Mouse (Mus musculus) left cerebral cortex, postnatal 36 days (tissue): ENCODE measurements at regions not wholly inside any gene's neighbourhood (a gene's known extent, or its start where the extent isn't known, plus 50 kb on each side); places are given as distances from the start of the nearest gene placed in this dataset.
"Not testable (repeated sequence)": the region's sequence is repeated elsewhere in the genome, so short reads cannot be mapped to it uniquely, and the experiment has no call there.

Source experiments
- DNase-seq, 2 experiments: peaks; one replicate each; pipeline ENCODE4 v3.0.0; 2021 to 2022; ENCODE audit warnings: low spot score in 2 of 2, mixed read lengths in 1 of 2
- intact Hi-C: fragments of 180-260 bp; cut with DNase I; formaldehyde crosslinking; loops from one replicate; pipeline ENCODE4 v1.15.1; 2025

DNA sequence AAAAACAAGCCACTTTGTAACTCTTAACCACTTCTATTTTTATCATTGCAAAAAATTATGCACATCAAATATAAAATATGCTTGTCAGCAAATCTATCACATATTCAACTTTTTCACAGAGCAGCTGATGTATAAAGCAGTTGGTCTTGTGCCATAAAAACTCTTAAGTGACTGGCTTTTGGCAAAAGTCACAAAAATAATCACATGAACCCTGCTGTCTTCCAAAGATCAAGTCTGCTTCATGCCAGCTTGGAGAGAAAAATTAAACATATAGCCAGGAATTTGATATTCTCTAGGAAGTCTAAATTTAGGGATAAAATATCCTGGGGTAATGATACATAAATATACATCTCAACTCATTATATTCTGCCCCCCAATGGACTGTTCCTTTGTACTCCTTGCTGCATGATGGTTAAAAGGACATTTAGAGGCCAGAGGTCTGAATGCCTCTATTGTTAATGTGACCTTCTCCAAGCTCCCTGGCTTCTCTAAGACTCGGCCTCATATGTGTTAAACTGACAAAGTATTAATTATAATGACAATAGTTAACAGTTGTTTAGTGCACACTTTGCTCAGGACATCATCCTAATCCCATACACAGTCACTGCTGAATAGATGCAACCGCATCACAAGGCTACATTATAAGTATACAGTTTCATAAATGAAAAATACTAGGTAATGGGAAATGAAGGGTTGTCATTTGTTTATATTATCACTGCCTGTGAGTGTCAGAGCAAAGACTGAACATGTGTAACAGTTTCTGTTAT is 422.9 kb upstream of the Hs3st1 start:
- intact Hi-C loops: no loop called here

DNA sequence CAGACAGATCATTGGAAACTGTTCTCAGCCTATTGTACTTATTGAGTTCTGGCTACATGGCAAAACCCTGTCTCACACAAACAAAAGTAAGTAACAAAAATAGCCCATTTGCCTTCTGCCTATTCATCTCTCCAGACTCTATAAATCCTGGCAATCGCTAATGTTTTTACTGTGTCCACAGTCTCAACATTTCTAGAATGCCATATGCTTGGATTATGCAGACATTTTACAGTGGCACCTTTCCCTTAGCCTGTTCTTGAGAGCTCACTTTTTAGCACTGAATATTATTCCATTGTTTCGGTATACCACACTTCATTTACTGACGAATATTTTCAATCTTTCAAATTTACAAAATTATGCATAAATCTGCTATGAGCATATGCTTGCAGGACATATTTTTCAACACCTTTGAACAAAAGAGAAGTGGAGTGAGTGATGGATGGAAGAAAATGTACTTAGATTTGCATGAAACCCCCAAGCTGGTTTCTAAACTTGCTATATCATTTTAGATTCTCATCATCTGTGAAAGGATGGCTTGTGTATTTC is 381.5 kb upstream of the Hs3st1 start:
- intact Hi-C loops: no loop called here
- no peak for DNase-seq

More for the DNA sequence above, 422.9 kb upstream of the Hs3st1 start:
- no peak for DNase-seq

DNA sequence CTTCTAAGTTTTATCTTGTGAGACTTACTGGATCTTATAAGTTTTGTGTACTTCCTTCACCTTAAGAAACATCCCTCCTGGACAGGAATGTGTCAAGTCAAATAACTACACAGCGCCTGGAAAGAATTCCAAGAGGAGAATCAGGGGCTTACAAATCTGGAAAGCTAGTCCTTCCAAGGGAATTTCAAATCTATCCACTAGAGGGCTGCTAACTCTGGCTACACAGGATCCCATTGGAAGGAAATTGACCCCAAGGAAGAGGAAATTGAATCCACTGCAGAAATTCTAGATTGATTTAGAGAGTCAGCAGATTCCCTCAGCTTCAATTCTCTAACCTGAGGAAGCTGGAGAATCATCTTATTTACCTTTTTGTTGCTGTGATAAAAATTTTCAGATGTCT is 369.1 kb upstream of the Hs3st1 start:
- intact Hi-C loops: no loop called here
- no peak for DNase-seq

DNA sequence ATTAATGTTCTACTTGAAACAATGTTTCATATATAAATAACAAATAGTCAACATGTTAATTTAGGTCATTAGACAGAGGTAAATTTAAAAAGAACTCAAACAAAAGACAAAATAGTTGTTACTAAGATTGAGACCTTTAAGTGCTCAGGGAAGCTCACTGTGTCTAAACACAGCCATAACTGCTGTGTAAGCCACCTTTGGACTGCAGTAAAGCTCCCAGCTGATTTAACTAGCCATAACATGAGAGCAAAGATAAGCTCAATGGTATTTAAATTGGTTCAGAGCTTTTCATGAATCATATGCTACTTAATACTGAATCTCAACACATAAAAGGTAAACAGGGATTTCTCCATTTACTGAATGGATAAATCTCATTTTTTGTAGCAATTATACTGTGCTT is 361.6 kb upstream of the Hs3st1 start:
- intact Hi-C loops: no loop called here
- no peak for DNase-seq

DNA sequence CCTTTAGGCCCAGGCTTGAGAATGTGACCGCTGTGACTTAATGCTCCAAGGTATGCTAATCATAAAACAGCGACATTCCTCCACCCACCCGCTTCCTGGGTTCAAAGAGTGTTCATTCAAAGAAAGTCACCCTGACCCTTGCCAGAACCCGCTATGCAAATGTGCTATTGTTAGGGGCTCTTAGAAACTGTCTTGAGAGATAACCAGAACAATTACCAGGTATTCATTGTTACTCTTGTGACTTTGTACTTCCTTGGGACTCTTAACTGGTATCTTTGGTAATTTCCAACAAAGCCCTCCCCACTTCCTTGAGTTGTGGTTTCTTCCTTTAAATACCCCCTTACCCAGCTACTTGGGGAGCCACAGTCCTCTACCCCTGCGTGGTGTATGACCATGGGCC is 334.3 kb upstream of the Hs3st1 start:
- intact Hi-C loops, DNase-seq: not testable (repeated sequence)

DNA sequence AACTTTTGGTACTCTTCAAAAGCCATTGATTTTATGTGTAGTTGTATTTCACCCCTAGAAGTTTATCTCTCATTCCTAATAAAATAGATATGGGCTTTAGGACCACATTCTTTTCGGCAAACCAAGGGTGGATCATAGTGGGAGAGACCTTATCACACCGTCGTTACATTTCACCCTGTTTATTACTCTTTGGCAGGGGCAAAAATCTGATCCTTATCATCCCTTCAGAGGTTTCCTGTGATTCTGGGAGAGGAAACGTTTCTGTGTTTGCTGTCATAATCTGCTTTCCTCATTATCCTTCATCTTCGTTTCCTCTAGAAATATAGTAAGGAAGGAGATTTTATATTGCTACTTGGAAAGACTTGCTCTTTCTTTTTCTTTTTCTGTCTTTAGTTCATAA is 290.0 kb upstream of the Hs3st1 start:
- intact Hi-C loops: no loop called here
- DNase-seq: no peak

DNA sequence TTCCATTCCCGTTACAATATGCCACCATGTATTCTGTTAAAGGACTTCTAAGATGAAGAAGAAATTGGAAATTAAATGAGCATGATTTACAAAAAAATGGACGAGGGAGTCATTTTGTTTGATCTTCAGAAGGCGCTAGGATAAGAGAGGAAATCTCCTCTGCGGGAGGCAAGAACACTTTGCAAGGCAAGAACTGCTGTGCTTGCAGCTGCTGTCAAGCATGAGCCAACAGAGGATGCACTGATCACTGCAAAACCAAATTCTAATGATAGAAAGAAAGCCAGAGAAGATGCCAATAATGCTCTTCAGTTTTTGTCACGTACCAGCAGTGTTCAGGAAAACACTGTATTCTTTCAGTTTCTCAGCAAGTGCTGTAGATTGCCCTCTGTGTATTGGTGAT is 279.2 kb upstream of the Hs3st1 start:
- no peak for DNase-seq
- intact Hi-C loops: no loop called here

DNA sequence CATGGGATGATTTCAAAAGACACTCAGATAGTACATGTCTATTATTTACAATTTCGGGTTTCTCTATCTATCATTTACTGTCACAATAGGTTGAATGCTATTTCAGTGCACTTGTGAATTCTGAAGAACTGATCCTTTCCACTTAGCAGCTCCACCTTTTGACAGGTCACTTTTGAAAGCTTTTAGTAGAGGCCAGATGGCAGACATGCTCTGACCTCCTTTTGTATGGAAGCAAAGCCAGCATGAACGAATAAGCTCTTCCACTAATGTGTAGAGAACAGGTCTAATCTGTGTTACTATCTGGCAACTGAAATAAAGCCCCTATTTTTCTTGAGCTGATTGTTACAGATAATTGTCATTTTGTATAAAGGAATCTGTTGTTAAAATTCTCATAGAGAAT is 278.4 kb upstream of the Hs3st1 start:
- no peak for DNase-seq
- intact Hi-C loops: no loop called here

DNA sequence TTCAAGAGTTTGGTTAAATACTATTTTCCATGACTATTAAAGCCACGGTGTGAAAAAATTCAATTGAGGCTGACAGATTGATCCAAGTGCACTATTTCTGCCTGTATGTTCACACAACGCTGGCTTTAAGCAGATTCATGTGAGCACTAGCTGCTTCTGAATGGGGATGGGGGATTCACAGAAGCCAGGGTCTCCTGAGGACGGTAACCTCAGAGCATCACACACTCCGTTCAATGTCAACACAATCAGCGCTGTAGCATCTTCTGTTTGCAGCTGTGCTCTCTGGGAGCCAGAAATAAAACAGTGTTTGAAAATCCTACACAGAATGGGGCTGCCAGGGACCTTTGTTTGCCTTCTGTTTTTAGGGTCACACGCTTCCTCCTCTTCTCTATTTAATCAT is 275.0 kb upstream of the Hs3st1 start:
- intact Hi-C loops: no loop called here
- no peak for DNase-seq

DNA sequence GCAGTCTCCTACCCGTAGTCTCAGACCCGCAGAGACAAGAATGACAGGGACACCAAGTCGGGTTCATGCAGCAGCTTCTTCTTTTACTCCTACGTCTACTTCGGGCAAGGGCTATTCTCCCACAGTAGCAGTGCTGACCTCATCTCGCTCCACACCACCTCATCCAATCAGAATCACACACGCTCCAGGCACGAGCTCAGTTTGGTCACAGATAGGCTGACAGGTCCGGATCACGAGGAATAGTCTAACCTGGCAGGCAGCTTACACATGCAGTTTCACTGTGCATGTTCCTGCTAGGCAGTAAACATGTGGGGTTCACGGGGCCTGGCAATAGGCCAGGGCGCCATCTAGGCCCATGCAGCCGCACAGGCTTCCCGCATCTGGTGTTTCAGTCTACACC is 260.7 kb upstream of the Hs3st1 start:
- intact Hi-C loops: no loop called here
- no peak for DNase-seq

DNA sequence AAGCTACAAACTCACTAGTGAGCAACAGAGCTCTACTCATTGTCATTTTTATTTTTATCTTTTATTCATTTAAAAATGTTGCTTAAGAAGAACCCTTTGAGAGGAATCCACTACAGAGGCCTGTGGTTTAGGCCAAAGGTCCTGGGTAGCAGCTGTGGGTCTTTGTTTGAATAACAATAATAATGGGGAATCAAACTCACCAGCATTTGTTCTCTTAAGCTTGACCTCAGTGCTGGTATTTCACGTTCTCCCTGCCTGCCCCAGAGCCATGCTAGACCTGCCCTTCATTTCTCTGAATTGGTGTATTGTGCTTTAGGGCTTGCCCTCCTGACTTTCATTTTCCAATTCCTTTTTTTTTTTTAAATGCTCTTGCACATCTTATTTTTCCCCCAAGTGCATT is 232.8 kb upstream of the Hs3st1 start:
- no peak for DNase-seq

DNA sequence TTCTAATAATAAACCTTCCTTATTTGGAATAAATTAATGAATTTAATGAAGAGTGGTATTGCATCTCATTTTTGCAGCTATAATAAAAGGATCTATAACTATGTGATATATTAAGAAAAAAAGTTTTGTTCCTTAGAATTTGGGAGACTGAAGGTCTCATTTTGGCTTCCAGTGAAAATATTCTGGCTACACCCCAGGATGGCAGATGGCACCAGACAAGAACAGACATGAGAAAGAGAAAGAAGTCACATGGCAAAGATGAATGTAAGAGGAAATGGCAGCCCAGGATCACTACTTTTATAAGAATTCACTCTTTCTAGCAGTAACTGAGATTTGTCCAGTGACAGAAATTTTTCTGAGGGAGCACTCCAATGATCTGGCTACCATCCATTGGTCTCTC is 209.1 kb upstream of the Hs3st1 start:
- intact Hi-C loops: loop anchor here (5.0 kb wide), 1 partner anchor 322 kb away; no protein-coding TSS in a partner anchor
- no peak for DNase-seq

More for the DNA sequence above, 232.8 kb upstream of the Hs3st1 start:
- intact Hi-C loops: no loop called here

DNA sequence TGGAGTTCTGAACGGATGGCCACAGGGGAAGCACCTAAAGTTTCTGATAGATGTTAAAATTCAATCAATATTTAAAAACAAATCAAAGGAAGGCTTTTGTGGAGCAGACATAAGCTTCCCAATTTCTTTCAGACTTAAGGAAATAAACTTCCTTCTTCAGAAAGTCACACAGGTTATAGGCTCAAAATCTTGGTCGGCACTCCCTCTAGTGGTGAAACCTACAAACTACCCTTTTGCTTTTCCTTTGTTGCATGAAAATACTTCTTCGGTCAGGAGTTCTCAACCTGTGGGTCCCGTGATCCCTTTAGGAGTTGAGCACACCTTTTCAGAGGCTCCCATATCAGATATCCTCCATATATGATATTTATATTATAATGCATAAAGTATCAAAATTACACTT is 205.7 kb upstream of the Hs3st1 start:
- intact Hi-C loops: loop anchor here (5.0 kb wide), 1 partner anchor 319 kb away; no protein-coding TSS in a partner anchor
- DNase-seq: peak in 1 of 2 experiments; percentile 7

DNA sequence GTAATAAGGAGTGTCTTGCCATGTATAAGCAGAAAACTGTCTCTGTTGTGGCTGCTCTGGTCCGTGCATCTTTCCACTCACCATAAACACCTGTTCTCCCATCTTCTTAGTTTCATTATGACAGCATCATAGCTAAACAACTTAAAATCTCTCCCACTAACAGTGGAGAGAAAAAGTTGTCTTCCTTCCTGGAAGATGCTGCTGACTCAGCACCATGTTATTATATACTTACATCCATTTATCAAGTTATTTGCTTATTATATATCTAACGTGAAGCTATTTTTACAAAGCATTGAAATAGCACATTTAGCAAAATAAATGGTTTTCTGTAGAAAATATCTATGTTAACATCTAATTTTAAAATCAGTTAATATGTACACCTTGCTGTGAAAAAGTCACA is 180.3 kb upstream of the Hs3st1 start:
- DNase-seq: no peak
- intact Hi-C loops: no loop called here

DNA sequence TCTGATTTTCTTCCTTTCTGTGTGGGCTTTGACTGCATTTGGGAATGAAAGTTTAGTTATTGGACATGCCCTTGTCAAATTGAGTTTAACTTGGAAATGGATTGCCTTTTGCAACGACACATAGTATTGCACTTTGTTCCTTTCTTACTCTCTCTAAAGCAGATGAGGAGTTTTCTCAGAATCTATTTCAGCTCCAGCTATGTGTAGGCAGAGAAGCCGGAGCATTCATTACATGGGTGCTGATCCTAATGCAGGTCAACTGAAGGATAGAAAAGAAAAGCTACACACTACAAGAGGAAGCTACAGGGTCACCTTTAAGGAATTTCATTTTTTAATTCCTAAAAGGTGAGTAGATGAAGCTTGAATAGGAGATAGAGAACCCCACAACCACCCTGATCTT is 176.6 kb upstream of the Hs3st1 start:
- DNase-seq: no peak
- intact Hi-C loops: no loop called here

DNA sequence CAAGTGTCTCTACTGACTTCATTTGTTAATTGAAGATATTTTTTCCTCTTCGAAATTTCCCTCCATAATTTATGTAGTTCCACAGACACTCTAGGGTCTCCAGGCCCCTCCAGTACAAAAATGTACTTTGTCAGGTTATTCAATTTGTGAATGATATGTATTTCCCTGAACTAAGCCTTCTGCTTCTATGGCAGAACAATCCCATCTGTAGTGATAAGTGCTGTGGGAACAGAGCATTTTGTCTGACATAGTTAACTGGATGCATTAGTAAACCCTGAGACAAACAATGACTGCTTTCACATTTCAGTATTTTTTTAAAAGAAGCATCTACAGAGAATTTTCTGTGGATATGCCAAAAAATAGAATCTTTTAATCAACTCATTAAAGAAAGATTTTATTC is 154.1 kb upstream of the Hs3st1 start:
- DNase-seq: no peak

DNA sequence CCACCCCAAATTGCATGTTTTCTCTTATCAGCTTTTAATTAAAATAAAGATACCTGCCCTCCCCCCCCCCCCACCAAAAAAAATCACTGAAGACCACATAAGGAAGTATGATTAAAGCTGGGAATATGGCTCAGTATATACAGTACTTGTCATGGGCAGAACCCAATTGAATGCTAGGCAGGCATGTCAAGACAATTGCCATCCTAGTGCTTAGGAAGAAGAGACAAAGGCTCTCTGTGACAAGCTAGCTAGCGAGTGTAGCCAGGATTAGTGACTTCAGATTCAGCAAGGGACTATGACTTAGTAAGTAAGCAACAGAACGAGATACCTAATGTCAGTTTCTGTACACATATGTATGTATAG is 116.4 kb upstream of the Hs3st1 start:
- intact Hi-C loops: no loop called here
- DNase-seq: no peak

More for the DNA sequence above, 154.1 kb upstream of the Hs3st1 start:
- intact Hi-C loops: no loop called here

DNA sequence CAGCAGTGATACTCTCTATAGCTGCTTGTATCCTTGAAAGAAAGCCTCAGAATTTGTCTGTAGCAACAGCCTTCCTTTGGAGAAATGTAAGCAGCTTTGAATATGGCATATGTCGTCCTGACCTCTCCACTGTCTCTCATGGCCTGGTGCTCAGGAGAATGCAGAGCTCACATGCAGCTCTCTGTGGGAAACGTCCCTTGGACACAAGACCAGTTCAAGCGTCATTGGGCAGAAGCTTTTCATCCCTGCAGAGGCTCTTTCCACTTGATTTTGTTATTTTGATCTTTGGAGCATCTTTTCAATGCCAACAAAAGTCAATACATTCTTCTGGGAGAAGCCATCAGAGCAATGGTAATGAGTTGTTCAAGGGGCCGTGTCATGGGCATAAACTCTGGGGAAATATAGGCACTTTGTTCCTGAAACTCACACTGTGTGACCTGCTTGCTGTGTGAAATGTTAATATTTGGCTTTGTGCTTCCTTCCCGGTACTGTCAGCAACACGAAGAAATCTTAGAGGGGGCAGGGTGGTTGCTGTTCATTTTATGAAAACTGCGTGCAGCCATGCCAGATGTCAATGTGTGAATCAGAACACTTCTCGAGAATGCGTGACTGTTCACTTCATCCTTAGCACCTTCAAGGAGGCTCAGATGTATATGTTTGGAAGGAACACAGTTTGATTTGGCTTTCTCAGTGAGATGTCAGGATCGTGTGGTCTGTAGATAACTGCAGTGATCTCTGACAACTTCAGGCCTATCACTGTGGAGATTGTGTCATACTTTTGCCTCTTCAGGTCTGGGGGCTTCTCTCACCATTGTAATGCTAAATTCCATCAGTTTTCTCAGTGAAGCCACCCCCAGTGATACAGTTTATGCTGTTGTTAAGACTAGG is 115.8 kb upstream of the Hs3st1 start:
- DNase-seq: no peak
- intact Hi-C loops: no loop called here

DNA sequence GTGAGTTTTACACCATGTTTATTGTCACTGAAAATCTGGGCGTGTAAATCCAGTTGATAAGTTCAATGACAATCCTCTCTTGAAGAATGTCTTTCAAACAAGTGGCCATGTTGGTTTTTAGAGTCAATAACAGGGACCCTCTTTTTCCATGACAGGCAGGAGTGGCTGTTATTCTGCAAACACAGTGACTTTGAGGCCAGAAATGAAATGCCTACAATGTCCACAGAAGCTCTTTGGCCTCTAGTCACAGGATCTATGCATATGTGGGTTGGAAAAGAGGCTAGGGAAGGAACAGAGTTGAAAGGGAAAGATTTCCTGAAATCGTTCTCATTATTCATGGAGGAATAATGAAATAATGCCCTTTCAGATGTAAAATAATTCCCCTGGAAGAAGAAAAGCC is 101.9 kb upstream of the Hs3st1 start:
- no peak for DNase-seq
- intact Hi-C loops: no loop called here

DNA sequence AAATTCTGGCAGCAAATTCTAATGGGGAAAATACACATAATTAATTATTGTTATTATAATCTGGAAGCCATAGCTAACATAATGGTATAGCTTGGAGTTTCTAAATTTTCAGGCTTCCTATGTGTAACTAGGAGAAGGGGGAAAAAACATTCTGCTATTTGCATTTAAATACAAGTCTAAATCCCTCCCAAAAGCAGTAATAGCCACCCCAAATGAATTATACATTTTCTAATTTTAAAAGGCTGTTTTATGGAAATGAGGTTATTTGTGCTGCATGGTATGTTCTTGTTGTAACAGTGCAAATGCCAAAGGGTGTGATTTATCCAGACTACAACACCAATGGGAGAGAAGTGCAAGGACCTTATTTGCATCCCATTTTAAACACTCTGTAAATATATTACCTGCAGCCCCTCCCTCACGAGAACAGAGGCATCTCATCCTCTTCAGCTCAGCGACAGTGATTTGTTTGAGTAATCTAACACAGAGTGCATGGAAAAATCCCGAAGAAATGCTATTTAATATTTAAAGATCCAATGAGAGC is 101.4 kb upstream of the Hs3st1 start:
- no peak for DNase-seq
- intact Hi-C loops: no loop called here
